Mouse (Mus musculus): ENCODE measurements around the gene Btnl4. TPM values are rescaled to one million over a fixed set of nuclear protein-coding genes. Genes with fewer than 3 reads are reported as not detected.
"Not testable (repeated sequence)": the region's sequence is repeated elsewhere in the genome, so short reads cannot be mapped to it uniquely, and the experiment has no call there.

The Btnl4 gene
- polyA plus RNA-seq, 1 experiment from 2014 or later: not detected

DNA sequence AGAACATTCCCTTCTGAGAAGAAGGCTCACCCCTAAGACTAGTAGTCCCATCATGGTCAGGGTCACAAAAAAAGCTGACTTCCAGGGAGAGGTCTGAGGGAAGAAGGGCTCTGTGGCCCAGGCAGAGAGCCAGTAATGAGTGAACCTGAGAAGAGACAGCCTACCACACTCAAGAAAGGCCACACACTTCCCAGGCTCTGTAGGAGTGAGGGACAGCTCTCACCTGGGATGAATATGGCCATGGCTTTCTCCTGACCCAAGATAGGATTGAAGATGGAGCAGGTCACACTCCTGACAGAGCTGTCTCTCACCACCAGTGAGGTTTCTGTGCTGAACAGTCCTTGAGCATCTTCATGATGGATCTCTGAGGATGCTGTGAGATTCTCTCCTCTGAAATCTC is 15.7 kb upstream of the Btnl4 start:
- Histone ChIP-seq H3K4me2 (no peak overlapping the region), H3K27ac (no peak overlapping the region), H3K4me3 (no peak overlapping the region), H3K4me1 (replicated peaks) (no peaks in the 10 kb centered on the region), H3K36me3 (no peaks in the 10 kb centered on the region), H3K9me3 (replicated peaks) (no peaks in the 10 kb centered on the region), H3K9ac (no peak overlapping the region), H3K27me3 (no peaks in the 10 kb centered on the region)
- ATAC-seq (replicated peaks; ENCODE audit: insufficient number of reproducible peaks, insufficient read depth, low FRiP score, low read depth): no peak

GRCm38 (mm10) chr17:34476427-34476826 is 691 bp downstream of the Btnl4 start:
- WGBS: 86% methylated on average over 1 of the region's 2 CpGs
- no peak for ATAC-seq (replicated peaks; ENCODE audit: insufficient number of reproducible peaks, insufficient read depth, low FRiP score, low read depth)

GRCm38 (mm10) chr17:34475060-34475459 is 2.1 kb downstream of the Btnl4 start:
- Histone ChIP-seq H3K27ac (no peak overlapping the region), H3K4me3 (no peak overlapping the region), H3K4me2 (no peak overlapping the region), H3K9me3 (replicated peaks) (no peaks in the 10 kb centered on the region), H3K36me3 (no peaks in the 10 kb centered on the region), H3K4me1 (replicated peaks) (no peaks in the 10 kb centered on the region), H3K9ac (no peak overlapping the region), H3K27me3 (0 out of 2 replicates have a peak, but pooled peaks cover 5% of the 10 kb centered on the region)
- ATAC-seq (replicated peaks; ENCODE audit: insufficient number of reproducible peaks, insufficient read depth, low FRiP score, low read depth): no peak
- WGBS: 61% methylated on average over 3 of the region's 3 CpGs

More at GRCm38 (mm10) chr17:34476427-34476826, 691 bp downstream of the Btnl4 start:
- Histone ChIP-seq H3K4me1 (replicated peaks) (no peaks in the 10 kb centered on the region), H3K36me3 (no peaks in the 10 kb centered on the region), H3K27ac (no peak overlapping the region), H3K4me3 (no peak overlapping the region), H3K27me3 (0 out of 2 replicates have a peak, but pooled peaks cover 3% of the 10 kb centered on the region), H3K4me2 (no peak overlapping the region), H3K9me3 (replicated peaks) (no peaks in the 10 kb centered on the region), H3K9ac (no peak overlapping the region)

GRCm38 (mm10) chr17:34470491-34470890 is 6.6 kb downstream of the Btnl4 start:
- Histone ChIP-seq H3K27me3 (0 out of 2 replicates have a peak, but pooled peaks cover 5% of the 10 kb centered on the region), H3K9ac (no peak overlapping the region), H3K27ac (no peak overlapping the region), H3K4me2 (no peak overlapping the region), H3K4me3 (no peak overlapping the region), H3K9me3 (replicated peaks) (no peaks in the 10 kb centered on the region), H3K36me3 (no peaks in the 10 kb centered on the region), H3K4me1 (replicated peaks) (no peaks in the 10 kb centered on the region)
- no peak for ATAC-seq (replicated peaks; ENCODE audit: insufficient number of reproducible peaks, insufficient read depth, low FRiP score, low read depth)
- WGBS: 65% methylated on average over 2 of the region's 2 CpGs

GRCm38 (mm10) chr17:34465906-34466305 is 11.2 kb downstream of the Btnl4 start:
- ATAC-seq (replicated peaks; ENCODE audit: insufficient number of reproducible peaks, insufficient read depth, low FRiP score, low read depth); H3K9ac ChIP-seq; H3K27me3 ChIP-seq; H3K4me2 ChIP-seq; H3K27ac ChIP-seq; H3K4me1 ChIP-seq (replicated peaks); H3K9me3 ChIP-seq (replicated peaks); H3K36me3 ChIP-seq; H3K4me3 ChIP-seq: not testable (repeated sequence)

DNA sequence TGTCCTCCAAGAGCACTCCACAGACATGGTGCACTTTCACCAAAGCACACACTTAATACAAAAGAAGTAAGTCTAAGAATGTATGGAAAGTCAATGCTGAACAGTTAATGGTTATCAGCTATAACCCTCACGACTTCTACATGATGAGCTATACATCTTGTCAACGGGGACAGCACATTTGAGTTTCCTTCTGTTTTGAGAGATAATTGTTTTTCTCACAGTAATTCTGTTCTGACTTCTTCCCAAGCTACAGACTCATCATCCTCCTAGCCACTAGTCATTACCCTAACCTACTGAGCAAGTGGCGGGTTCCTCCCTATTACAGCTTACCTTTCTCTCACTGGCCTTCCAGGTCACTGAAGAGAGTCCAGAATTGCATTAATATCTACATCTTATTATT is 17.9 kb downstream of the Btnl4 start:
- no peak overlapping the region for H3K27ac ChIP-seq
- 74% methylated on average over 3 of the region's 3 CpGs for WGBS
- H3K36me3 ChIP-seq: no peaks in the 10 kb centered on the region
- no peak overlapping the region for H3K4me3 ChIP-seq
- ATAC-seq (replicated peaks; ENCODE audit: insufficient number of reproducible peaks, insufficient read depth, low FRiP score, low read depth): no peak
- no peaks in the 10 kb centered on the region for H3K27me3 ChIP-seq
- no peaks in the 10 kb centered on the region for H3K9me3 ChIP-seq (replicated peaks)
- no peaks in the 10 kb centered on the region for H3K4me1 ChIP-seq (replicated peaks)
- H3K4me2 ChIP-seq: no peak overlapping the region
- H3K9ac ChIP-seq: no peak overlapping the region

DNA sequence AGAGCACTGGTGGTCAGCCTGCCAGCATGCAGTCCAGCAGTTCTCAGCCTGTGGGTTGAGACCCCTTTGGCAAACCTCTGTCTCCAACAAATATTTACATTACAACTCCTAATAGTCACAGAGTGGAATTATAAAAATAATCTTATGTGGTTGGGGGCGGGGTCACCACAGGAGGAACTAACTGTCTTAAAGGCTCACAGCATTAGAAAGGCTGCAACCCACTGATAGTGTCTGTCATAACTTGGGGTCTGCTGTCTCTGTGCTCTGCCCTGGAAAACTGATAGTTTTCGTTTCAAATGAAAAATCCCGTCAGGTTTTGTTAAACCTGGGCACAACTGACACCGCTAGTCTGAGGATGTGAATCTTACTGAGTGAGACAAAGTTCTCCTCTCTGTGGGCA is 19.4 kb downstream of the Btnl4 start:
- Histone ChIP-seq H3K27me3 (no peaks in the 10 kb centered on the region), H3K4me3 (no peak overlapping the region), H3K4me1 (replicated peaks) (no peaks in the 10 kb centered on the region), H3K27ac (no peak overlapping the region), H3K36me3 (no peaks in the 10 kb centered on the region), H3K4me2 (no peak overlapping the region), H3K9me3 (replicated peaks) (no peaks in the 10 kb centered on the region), H3K9ac (no peak overlapping the region)
- ATAC-seq (replicated peaks; ENCODE audit: insufficient number of reproducible peaks, insufficient read depth, low FRiP score, low read depth): no peak
- WGBS: 61% methylated on average over 4 of the region's 4 CpGs

DNA sequence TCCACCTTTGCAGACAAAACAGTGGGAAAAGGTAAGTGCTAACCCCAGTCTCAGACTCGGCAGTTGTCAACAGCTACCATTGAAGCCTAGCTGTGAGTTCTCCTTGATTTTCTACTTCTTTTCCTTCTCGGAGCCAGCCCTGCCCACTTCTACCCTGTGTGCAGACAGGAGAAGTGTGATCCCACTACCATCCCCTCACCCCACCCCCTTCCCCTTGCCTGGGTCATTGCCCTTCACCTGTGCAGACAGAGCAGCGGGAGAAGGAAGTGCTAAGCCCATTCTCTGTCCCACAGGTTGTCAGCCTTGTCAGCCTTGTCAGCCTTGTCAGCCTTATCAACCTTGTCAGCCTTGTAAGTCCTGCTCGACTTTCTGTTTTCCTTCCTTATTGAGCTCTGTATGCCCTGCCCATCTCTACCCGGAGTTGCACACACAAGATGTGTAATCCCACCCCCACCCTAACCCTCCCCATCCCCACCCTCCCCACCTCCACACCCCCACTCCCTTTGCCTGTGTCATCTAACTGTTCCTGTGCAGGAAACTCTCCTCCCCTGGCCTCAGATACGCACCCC is 28.6 kb downstream of the Btnl4 start:
- Histone ChIP-seq H3K4me2 (no peak overlapping the region), H3K27me3 (no peaks in the 10 kb centered on the region; the same call in 1 of the 2 replicates), H3K36me3 (no peaks in the 10 kb centered on the region), H3K9me3 (replicated peaks) (no peaks in the 10 kb centered on the region), H3K4me1 (replicated peaks) (no peaks in the 10 kb centered on the region), H3K9ac (no peak overlapping the region), H3K4me3 (no peak overlapping the region), H3K27ac (no peak overlapping the region)
- WGBS: 24% methylated on average over 6 of the region's 6 CpGs
- ATAC-seq (replicated peaks; ENCODE audit: insufficient number of reproducible peaks, insufficient read depth, low FRiP score, low read depth): no peak

GRCm38 (mm10) chr17:34441990-34442389 is 35.1 kb downstream of the Btnl4 start:
- no peak for ATAC-seq (replicated peaks; ENCODE audit: insufficient number of reproducible peaks, insufficient read depth, low FRiP score, low read depth)
- Histone ChIP-seq H3K4me1 (replicated peaks) (no peaks in the 10 kb centered on the region), H3K4me3 (no peak overlapping the region), H3K9me3 (replicated peaks) (no peaks in the 10 kb centered on the region), H3K27ac (no peak overlapping the region), H3K4me2 (no peak overlapping the region), H3K36me3 (no peaks in the 10 kb centered on the region), H3K27me3 (no peaks in the 10 kb centered on the region), H3K9ac (no peak overlapping the region)
- WGBS: 90% methylated on average over 7 of the region's 7 CpGs

DNA sequence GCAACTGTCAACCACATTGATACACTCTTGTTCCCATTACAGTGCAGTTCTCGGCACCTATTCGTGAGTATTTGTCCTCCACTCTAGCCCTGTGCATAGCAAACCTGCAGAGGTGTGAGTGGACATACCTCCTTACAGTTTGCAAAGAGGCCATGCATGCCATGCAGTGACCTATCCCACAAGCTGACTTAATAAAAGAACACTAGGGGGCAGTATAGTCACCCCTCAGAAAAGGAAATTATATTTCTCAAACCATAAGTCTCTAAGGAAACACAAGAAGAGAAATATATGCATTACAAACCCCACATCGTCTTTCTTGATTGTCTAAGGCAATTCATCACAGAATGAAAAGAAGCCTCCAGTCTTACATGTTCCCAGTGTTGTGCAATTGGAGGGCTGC is 37.3 kb downstream of the Btnl4 start:
- Histone ChIP-seq H3K9ac (no peak overlapping the region), H3K4me3 (no peak overlapping the region)
- WGBS: 34% methylated on average over 3 of the region's 3 CpGs

DNA sequence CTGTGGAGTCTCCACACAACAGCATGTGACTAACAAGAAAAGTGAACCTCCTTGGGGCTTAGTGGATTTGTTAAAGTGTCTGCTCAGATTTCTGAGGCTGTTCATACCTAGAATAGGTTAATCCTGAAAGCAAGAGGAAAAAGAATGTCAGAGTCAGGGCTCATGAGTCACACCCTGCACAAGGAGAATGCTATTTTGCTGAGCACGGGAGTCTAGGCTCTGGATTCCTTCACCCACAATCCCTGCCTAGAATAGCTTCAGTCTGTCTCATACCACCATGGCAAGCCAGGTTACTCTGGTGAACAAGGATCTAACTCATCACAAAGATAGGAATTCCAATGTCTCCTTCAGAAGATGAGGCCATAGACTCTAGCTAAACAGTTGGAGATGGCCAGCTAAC is 38.5 kb downstream of the Btnl4 start:
- no peak for ATAC-seq (replicated peaks; ENCODE audit: insufficient number of reproducible peaks, insufficient read depth, low FRiP score, low read depth)
- Histone ChIP-seq H3K27me3 (no peaks in the 10 kb centered on the region), H3K4me2 (no peak overlapping the region), H3K9ac (no peak overlapping the region), H3K4me1 (replicated peaks) (no peaks in the 10 kb centered on the region), H3K27ac (no peak overlapping the region), H3K4me3 (no peak overlapping the region), H3K36me3 (no peaks in the 10 kb centered on the region), H3K9me3 (replicated peaks) (0 out of 2 replicates have a peak, but pooled peaks cover 4% of the 10 kb centered on the region)
- 24% methylated on average over 1 of the region's 1 CpGs for WGBS

More for the DNA sequence above, 37.3 kb downstream of the Btnl4 start:
- Histone ChIP-seq H3K27ac (no peak overlapping the region), H3K4me2 (no peak overlapping the region), H3K9me3 (replicated peaks) (0 out of 2 replicates have a peak, but pooled peaks cover 4% of the 10 kb centered on the region), H3K4me1 (replicated peaks) (no peaks in the 10 kb centered on the region), H3K36me3 (no peaks in the 10 kb centered on the region), H3K27me3 (no peaks in the 10 kb centered on the region)
- no peak for ATAC-seq (replicated peaks; ENCODE audit: insufficient number of reproducible peaks, insufficient read depth, low FRiP score, low read depth)

- Histone ChIP-seq H3K4me1 (replicated peaks) (no peaks in the 10 kb centered on the region), H3K4me3 (no peak overlapping the region), H3K36me3 (no peaks in the 10 kb centered on the region), H3K9ac (no peak overlapping the region), H3K27ac (no peak overlapping the region), H3K4me2 (no peak overlapping the region), H3K9me3 (replicated peaks) (0 out of 2 replicates have a peak, but pooled peaks cover 4% of the 10 kb centered on the region), H3K27me3 (no peaks in the 10 kb centered on the region)
- 48% methylated on average over 7 of the region's 7 CpGs for WGBS
- ATAC-seq (replicated peaks; ENCODE audit: insufficient number of reproducible peaks, insufficient read depth, low FRiP score, low read depth): no peak
These were observed 39.5 kb downstream of the Btnl4 start for GRCm38 (mm10) chr17:34437606-34438005.
